9 mouse cellular contexts compared by ENCODE assay signal in the genomic region with DNA sequence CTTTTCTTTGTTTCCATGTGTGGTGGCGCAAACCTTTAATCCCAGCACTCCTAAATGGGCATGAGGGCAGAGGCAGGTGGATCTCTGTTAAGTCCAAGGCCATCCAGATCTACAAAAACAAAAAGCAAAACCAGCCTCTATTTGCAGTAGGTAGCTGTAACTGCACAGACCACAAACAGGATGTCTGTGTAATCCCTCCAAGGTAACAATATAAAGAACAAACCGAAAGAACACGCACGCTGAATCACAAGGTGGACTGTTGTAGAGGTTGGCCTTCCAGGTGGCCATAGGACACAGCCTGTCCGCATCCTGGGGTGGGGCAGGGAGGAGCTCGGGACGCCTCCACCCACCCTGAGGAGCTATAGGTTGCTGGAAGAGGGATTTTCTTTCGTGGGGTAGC. TPM values are rescaled to one million over a fixed set of nuclear protein-coding genes. Genes with fewer than 3 reads are reported as not detected.
DNase-seq lines count a peak whose midpoint lies in the region; ATAC-seq lines count a peak whose summit lies in the region.
"Had no signal": no experiment of that assay in that cellular context is flagged by ENCODE, and none has a peak within 500 bp of the region (broad histone marks: within the 10 kb centered on the region; RNA-seq: fewer than 3 reads in every experiment).

No protein-coding gene starts in this region.

- no peak for DNase-seq in heart, postnatal 10 days
- DNase-seq in right cerebral cortex, postnatal 4 days: no peak
- no peak for DNase-seq in right cerebral cortex, adult 18-20 months
- DNase-seq in frontal cortex, postnatal 25 days (ENCODE audit: low spot score in 2 of 2): no peak
- DNase-seq: thymus, postnatal 25 days had no signal

- H3K9ac ChIP-seq in heart, embryonic 16.5 days (ENCODE audit: low read length): no peak overlapping the region
- H3K9ac ChIP-seq in hindbrain, embryonic 12.5 days: no peak overlapping the region
- no peak overlapping the region for H3K9ac ChIP-seq in midbrain, embryonic 15.5 days

- H3K4me1 ChIP-seq in heart, embryonic 16.5 days (ENCODE audit: control insufficient read depth, insufficient read depth, low read length): peaks cover 9% of the 10 kb centered on the region
- peaks cover 12% of the 10 kb centered on the region for H3K4me1 ChIP-seq in hindbrain, embryonic 12.5 days
- peaks cover 14% of the 10 kb centered on the region for H3K4me1 ChIP-seq in midbrain, embryonic 15.5 days

- peak overlapping the region; percentile 71 for H3K4me2 ChIP-seq in heart, embryonic 16.5 days (ENCODE audit: low read depth, low read length)
- peak overlapping the region; percentile 49; the same call in 1 of the 2 replicates for H3K4me2 ChIP-seq in hindbrain, embryonic 12.5 days (replicated peaks)
- peak overlapping the region; percentile 53 for H3K4me2 ChIP-seq in midbrain, embryonic 15.5 days

- H3K36me3 ChIP-seq in heart, embryonic 16.5 days (ENCODE audit: control insufficient read depth, insufficient read depth): no peaks in the 10 kb centered on the region
- H3K36me3 ChIP-seq in hindbrain, embryonic 12.5 days: no peaks in the 10 kb centered on the region
- no peaks in the 10 kb centered on the region for H3K36me3 ChIP-seq in midbrain, embryonic 15.5 days (replicated peaks)

- no peak overlapping the region for H3K4me3 ChIP-seq in heart, embryonic 16.5 days (ENCODE audit: low read length)
- no peak overlapping the region for H3K4me3 ChIP-seq in hindbrain, embryonic 12.5 days
- H3K4me3 ChIP-seq in midbrain, embryonic 15.5 days: no peak overlapping the region

- H3K27me3 ChIP-seq in heart, embryonic 16.5 days (ENCODE audit: control insufficient read depth, insufficient read depth, low read length): no peaks in the 10 kb centered on the region
- H3K27me3 ChIP-seq in hindbrain, embryonic 12.5 days: no peaks in the 10 kb centered on the region
- no peaks in the 10 kb centered on the region for H3K27me3 ChIP-seq in midbrain, embryonic 15.5 days (replicated peaks)

- H3K9me3 ChIP-seq in heart, embryonic 16.5 days (replicated peaks; ENCODE audit: control insufficient read depth, low read length): no peaks in the 10 kb centered on the region
- H3K9me3 ChIP-seq in hindbrain, embryonic 12.5 days (replicated peaks): no peaks in the 10 kb centered on the region
- H3K9me3 ChIP-seq in midbrain, embryonic 15.5 days: no peaks in the 10 kb centered on the region

- WGBS in heart, embryonic 16.5 days: 72% methylated on average over 8 of the region's 8 CpGs
- WGBS in hindbrain, embryonic 12.5 days: 80% methylated on average over 8 of the region's 8 CpGs
- 86% methylated on average over 8 of the region's 8 CpGs for WGBS in midbrain, embryonic 15.5 days

- no peak overlapping the region for H3K27ac ChIP-seq in heart, embryonic 16.5 days (ENCODE audit: low read length)
- H3K27ac ChIP-seq in hindbrain, embryonic 12.5 days: no peak overlapping the region
- no peak overlapping the region for H3K27ac ChIP-seq in midbrain, embryonic 15.5 days

- no peak for ATAC-seq in heart, embryonic 16.5 days (replicated peaks; ENCODE audit: extremely low read depth, insufficient read depth, low FRiP score)
- peak; percentile 64 for ATAC-seq in CD4-positive, CD25-positive, alpha-beta regulatory T cell, adult 4 months
- ATAC-seq in hindbrain, embryonic 12.5 days (ENCODE audit: low FRiP score): no peak
- ATAC-seq in midbrain, embryonic 15.5 days (replicated peaks): no peak

- intact Hi-C loops in heart, postnatal 10 days (cut with DNase I): loop anchor here (10.0 kb wide), 1 partner anchor 336 kb away; no protein-coding TSS in a partner anchor

RNA-seq across cellular contexts. Expression of a gene that starts 26.9 kb away (rescaled TPM):
- polyA plus RNA-seq in heart, embryonic 16.5 days (2015; fragmentation: Nextera tagmentation; extraction: Ambion mirVana): 27.9 and 33.6 TPM in 2 replicates
- total RNA-seq in heart, postnatal 10 days (2021): not detected
- 1 to 10 TPM; 1.5 to 3.6 TPM for polyA plus RNA-seq in CD4-positive, CD25-positive, alpha-beta regulatory T cell, adult 4 months (2017; shearing (Covaris generic))
- 25.3 and 50.1 TPM in 2 replicates for polyA plus RNA-seq in hindbrain, embryonic 12.5 days (2016; fragmentation: Nextera tagmentation; extraction: Ambion mirVana)
- 3.0 TPM in 2 replicates for polyA plus RNA-seq in midbrain, embryonic 15.5 days (2015; fragmentation: Nextera tagmentation; extraction: Ambion mirVana)
